Mouse (Mus musculus) embryo, embryonic 11.5 days (tissue): ENCODE measurements around the gene Mrgbp.

Experiments used
- DNase-seq: peaks from one replicate; pipeline ENCODE4 v3.0.0-alpha.2; 2012; ENCODE audit warnings: low read depth, low spot score

Mrgbp gene

GRCm38 (mm10) chr2:180581002-180581401, at the start of gene Mrgbp:
TSS of gene Mrgbp (plus strand) at chr2:180581304.
- no peak for DNase-seq

DNA sequence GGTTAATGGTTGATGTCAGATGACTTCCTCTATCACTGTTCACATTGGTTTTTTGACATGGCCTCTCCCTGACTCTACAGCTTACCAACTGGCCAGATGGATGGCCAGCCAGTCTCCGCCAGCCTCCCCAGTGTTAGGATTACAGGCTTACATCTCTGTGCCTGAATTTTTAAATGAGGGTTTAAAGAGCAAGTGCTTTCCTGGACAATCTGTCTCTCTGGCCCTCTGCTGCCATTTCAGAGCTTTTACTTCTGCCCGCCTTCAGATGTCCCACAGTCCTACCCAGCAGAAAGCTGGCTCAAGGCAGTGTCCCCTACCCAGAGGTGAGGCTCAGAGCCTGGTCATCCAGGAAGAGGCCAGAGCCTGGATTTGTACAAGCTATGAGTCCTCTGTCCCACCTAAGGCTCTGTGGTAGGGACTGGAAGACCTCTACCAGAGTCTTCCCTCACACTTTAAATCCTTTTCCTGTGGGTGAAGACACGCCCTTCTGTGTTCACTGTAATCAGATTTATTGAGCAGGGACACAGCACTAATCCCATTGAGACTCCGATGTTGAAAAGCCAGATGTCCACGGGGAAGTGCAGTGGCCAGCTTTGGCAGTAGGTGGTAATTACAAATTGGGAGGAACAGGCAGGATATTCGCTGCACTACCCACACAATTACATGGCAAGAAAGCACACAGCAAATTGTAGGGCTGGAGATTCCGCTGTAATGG, 49.3 kb upstream of the Mrgbp start:
- no peak for DNase-seq

DNA sequence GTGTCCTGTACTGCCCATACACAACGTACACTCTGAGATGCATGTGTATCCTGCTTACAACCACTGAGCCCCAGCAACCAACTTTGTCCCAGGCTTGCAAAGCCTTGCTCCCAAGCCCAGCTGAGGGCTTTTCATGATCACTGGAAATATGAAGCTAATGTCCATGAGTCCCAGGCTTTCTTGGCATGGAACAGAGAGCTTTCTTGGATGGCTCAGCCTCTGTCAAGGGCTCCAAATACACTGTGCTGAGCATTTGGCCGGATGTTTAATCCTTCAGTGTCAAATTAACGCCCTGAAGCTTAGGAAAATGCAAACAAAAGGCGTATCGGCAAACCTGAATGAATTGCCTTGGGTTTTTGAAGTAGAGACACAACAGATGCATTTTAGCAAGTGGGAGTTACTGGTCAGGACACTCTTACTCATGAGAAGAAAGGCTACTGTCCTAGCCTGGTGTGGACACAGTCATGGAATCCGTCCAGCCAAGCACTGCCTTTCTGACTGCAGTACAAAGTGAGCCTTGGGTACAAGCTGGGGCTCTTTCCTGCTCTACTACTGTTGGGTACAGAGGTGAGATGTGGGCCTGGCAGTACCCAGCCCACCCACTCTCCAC, 48.6 kb upstream of the Mrgbp start:
- DNase-seq: no peak

DNA sequence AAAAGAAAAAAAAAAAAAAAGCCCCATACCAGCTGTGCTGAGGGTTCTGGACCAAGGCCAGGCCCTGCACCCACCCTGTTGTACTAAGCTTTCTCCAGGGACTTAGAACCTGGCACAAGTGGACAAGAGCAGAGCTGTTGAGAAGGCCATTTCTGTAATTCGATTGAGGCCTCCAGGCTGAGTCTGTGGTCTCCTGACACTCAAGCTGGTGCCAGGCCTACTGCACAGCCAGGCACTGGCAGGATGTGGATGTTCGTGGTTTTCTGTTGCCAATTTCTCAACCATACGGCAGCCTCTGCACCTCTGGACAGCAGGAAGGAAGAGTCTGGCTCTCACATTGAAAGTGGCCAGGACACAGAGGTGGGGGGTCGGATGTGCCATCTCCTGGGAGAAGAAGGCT, 47.9 kb upstream of the Mrgbp start:
- no peak for DNase-seq

- no peak for DNase-seq
Measured at GRCm38 (mm10) chr2:180543675-180544074, 37.4 kb upstream of the Mrgbp start.

DNA sequence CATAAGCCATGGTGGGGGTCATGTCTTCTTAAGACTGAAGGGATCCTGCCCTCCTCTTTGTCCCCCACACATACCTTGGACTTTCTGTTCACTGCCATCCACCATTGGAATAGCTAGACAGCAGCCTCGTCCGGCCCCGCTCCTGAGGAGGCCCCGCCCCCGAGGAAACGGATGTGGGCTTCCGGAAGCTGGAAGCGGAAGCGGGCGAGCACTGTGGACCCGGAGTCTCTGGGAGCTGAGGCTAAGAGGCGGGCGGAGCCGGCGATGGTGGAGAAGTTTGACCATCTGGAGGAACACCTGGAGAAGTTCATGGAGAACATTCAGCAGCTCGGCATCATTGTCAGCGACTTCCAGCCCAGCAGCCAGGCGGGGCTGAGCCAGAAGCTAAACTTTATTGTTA, 36.1 kb upstream of the Mrgbp start:
- no peak for DNase-seq

DNA sequence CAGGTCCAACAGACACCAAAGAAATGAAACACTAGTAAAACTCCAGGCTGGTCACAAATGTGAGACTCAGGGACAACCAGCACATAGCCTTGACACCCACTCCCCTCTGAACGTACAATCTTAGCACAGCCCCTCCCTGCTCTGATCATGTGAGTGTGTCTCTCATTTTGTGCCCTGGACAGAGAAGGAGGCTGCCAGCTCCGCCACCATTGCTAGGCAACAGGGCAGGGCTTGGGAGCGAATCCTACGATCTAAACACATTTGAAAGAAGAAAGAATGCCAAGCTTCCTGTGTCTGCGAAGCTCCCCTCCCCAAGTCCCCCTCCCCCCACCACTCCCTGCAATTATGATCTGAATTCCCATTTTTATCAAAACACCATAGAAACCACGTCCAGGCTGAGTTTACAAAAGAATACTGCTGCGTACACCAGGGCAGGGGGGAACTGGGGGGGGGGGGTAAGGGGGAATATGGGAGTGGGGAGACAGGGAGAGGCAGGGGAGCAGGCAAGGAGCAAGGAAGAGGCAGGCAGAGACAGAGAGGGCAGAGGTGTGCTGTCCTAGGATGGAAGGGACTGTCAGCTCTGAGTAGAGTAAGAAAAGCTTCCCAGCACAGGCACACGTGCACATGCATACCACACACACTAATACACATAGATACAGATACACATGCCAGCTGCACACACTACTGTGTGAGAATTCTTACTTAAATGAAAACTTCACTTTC, 33.6 kb upstream of the Mrgbp start:
- no peak for DNase-seq

DNA sequence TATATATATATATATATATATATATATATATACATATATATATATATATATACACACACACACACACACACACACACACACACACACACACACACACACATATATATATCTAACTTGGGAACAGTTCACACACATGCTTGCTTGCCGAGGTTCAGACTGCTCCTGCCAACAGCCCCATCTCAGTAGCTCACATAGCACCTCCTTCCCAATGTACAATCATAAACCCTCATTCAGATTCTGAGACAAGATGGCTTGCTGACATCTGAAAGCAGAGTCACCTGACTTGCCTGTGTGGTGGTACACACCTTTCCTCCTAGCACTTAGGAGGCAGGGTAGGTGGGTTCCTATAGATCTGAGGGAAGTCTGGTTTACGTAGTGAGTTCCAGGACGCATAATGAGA, 28.8 kb upstream of the Mrgbp start:
- DNase-seq: no peak

DNA sequence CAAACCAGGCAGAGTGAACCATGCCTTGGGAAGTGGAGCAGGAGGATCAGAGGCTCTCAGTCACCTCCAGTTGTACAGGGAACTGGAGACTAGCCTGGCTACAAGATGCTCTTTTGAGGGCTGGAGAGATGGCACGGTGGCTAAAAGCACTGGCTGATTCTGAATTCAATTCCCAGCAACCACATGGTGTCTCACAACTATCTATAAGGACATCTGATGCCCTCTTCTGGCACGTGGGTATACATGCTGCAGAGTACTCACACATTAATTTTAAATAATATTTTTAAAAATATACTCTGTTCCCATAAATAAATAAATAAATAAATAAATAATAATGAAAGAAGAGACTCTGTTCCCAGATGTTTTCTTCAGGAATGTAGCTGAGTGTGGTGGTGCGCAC, 25.9 kb upstream of the Mrgbp start:
- DNase-seq: no peak

DNA sequence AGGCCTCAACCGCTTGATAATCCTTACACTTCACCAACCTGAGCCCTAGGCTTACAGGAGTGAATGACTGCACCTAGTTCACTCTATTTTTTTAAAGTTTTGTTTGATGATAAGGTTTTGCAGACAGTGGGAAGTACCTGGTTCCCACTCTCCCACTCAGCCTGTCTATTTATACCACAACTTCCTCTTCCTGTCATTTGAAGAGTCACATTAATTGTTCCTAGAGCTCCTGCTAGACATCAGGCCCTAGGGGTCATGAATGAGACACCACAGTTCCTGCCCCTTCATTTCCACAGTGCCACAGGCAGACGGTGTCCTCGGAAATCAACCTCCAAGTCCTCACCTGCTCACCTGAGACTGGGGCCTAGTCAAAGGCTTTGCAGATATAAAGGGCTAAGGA, 24.6 kb upstream of the Mrgbp start:
- no peak for DNase-seq

GRCm38 (mm10) chr2:180560245-180560644, 20.9 kb upstream of the Mrgbp start:
- no peak for DNase-seq

DNA sequence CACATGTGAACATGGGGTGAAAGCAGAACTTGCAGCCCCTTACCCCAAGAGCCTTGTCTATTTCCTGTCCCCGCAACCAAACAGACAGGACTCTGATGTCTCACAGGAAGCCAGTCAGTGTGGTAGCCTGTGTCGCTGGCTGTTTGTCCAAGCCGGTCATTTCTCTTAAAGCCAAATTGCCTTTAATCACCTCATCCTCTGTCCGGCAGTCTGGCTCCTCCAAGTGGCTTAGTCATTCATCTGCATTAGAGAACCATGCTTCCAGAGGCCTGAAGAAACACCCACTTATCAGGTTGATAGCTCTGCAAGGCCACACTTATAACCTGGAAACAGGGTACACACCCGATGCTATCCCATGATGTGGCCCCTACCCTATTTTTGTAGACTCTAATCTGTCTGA, 19.0 kb upstream of the Mrgbp start:
- DNase-seq: no peak

DNA sequence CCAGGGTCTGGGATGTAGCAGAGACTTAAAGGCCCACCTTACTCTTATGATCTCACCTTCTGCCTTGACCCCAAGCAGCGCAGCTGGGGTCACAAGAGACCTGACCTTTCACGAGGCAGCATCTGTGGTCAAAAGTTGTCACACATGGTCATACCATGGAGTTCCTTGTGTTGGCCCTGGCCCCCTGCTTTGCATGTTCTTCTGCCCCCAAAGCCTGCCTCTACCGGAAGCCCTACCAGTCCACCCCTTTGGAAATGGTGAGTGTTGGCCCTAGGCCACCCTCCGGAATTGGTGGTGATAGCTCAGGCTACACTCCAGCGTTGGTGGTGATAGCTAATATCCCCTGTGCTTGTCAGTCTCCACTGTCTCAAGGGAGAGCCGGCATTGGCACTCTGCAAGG, 17.8 kb upstream of the Mrgbp start:
- DNase-seq: no peak

- DNase-seq: no peak
Measured at GRCm38 (mm10) chr2:180563841-180564240, 17.3 kb upstream of the Mrgbp start.

DNA sequence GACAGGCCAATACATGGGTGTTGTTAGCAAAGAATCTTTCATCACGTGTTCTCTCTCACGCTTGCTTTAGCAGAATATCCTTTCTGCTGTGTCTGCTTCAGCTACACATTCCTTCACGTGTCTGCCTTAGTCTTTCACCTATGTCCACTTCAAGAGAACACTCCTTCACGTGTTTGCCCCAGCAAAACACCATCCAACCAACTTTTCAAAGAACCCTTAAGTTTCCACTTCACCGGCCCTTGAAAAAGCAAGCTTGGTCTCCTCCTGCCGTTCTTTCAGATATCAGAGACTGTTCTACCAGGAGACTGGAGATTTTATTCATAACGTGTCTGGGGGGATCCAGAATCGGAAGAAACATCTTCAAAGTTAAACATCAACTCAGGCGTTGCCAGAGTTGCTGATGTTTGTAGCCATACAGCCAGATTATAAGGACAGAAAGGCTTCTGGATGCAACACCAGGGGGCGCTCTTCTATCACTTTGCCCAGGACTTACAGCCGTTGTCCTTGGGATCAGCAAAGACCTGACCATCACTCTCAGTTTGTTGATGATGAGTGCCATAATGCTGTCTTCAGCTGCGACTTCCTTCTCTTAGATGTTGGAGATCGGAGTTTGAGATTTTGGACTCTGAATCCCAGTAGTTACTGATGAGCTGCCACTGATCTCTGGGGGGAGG, 14.7 kb upstream of the Mrgbp start:
- peak; percentile 57 for DNase-seq

DNA sequence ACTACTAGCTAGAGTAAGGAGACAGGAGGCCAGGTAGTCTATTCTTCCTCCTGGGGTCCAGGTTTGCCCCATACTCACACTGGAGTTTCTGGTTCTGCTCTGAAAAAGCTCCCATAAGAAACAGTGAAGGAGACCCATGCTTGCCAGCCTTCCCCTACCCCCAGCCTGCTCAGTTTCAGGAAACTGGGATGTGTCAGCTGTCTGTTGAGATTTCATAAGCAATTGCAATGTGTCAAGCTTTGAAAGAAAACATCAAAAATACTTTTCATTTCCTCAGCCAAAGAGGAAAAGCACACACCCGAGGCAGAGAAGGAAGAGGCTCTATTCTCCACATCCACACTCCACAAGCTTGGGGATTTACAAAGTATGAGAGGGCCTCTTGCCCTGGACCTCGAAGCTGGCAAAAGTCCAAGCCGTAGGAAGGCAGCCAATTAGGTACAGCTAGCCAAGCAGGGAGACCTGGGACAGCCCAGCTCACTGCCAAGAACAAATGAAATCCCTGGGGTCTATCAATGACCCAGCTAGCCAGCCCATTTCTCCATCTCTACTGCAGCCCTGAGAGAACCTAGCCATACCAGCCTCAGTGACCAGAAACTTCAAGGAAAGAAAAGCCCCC, 12.0 kb upstream of the Mrgbp start:
- no peak for DNase-seq

DNA sequence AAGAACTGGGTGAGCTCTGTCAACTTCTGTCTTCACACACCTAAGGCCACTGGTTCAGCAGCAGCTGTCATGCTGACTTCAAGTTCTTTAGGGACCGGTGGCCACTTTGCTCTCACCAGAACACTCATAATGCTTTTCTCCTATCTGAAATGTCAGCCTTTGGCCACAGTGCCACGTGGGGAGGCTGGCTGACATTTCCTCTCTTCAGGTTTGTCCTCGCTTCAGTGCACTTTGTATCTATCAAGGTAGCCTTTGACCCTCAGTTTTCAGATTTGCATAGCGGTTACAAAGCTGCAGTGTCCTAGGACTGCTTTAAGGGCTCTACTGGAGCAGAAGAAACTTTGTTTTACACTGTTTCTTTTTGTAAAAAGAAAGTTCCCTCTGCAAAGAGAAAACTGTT, 4.6 kb upstream of the Mrgbp start:
- DNase-seq: no peak

GRCm38 (mm10) chr2:180578686-180579085, 2.4 kb upstream of the Mrgbp start:
- peak; percentile 62 for DNase-seq

GRCm38 (mm10) chr2:180582481-180583153, 1.5 kb downstream of the Mrgbp start:
- DNase-seq: peak; percentile 92

- DNase-seq: no peak
Measured at GRCm38 (mm10) chr2:180583154-180583507, 2.0 kb downstream of the Mrgbp start.

DNA sequence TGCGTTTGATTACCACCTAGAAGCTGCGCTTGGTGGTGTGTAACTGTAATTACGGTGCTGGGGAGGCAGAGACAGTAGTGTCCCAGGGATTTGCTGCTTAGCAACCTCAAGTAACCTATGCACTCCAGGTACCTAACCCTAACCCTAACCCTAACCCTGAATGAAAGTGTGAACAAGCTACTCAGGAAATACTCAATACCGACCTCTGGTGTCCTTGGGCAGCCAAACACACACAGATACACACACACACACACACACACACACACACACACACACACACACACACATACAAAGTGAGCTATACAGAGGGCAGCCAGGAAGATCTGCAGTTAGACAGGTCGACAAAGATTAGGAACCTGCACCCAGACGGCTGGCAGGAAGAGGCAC, 7.6 kb downstream of the Mrgbp start:
- no peak for DNase-seq
